Mouse (Mus musculus): Measurements from ENCODE around the gene Kcnh6. TPM values are rescaled to one million over a fixed set of nuclear protein-coding genes. Genes with fewer than 3 reads are reported as not detected.

Kcnh6 gene
- under 1 TPM in 1 of 3 experiments, not detected in 2; 0.16 TPM for polyA plus RNA-seq (2017; shearing (Covaris generic))

DNA sequence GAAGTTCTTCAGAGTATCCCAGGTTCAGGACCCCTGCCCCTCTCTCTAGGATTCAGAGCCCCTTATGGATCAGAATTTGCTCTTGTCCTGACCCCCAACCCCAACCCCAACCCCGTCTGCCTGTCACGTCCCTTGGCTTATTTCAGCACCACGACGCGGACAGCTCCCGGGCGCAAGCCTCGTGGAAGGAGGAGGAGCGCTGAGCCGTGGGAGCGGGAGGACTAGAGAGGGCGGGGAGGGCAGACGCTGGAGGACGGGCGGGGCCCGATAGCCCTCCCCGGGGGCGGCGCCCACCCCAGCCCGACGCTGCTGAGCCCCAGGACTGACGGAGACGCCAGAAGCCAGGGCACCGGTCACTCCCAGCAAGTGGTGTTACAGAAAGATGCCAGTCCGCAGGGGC lies at the start of gene Kcnh6:
Gene Kcnh6, plus strand, starts transcription at position 304 of the 400 bp plus-strand sequence.
- no peak for ATAC-seq

DNA sequence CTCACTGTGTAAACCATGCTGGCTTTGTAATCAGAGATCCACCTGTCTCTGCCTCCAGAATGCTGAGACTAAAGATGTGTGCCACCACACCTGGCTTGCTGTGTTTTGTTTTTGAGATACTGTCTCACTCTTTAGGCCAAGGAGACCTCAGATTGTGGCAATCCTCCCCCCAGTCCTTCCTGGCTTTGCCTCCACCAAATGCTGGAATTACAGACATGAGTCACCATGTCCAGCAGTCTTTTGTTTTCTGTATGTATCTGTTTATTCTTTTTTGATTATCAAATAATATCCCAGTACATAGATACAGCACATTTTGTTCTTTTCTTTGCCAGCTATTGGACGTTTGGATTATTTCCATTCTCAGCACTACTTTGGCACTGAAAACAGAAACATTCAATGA lies 49.4 kb upstream of the Kcnh6 start:
- no peak for ATAC-seq

DNA sequence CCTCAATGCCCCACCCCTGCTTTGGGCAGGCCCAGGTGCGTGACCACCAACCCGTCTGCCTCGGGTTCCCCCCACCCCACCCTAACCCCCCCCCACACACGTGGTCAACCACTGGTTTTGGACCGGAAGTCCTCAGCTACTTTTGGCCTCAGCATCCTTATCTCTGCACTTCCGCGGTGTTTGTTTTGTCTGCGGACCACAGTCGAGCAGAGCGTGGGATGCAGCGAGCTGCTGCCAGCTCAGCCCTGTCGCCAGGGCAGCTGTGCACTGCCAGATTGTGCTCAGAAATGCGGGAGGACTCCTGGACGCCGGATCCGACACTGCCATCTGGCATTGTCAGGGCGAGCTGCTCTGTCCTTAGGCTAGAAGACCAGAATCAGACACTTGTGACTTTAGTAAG lies 48.6 kb upstream of the Kcnh6 start:
- ATAC-seq: no peak

DNA sequence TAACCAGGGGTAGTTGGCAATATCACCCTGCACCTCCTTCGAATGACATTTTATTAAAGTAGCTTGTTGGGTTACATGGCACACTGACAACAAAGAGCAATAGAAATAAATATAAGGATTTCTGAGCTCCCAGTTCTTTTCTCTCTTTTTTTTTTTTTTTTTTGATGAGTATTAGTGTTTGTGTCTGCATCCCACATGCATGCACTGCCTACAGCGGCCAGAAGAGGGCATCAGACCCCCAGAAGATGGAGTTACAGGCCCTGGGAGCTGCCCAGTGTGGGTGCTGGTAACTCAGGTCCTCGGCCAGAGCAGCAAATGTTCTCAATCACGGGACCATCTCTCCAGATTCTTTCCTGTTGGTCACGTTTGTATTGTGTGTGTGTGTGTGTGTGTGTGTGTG lies 43.2 kb upstream of the Kcnh6 start:
- ATAC-seq: no peak

DNA sequence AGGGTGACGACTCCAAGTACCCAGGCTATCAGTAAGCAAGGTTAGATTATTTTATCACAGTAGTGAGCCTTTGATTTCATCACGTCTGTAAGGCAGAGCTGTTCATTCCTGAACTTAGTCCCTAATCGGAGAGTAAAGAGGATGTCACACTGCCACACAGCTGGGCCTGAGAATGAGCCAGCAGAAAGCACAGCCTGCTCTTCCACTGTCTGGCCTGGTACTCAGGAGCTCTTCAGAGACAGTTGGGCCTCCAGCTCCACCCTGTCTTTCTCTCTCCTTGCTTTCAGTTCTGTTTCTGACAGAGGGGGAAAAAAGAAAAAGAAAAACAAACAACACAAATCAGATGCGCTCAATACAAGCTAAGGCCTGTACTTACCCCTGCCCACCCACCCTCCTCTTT lies 41.6 kb upstream of the Kcnh6 start:
- ATAC-seq: no peak

DNA sequence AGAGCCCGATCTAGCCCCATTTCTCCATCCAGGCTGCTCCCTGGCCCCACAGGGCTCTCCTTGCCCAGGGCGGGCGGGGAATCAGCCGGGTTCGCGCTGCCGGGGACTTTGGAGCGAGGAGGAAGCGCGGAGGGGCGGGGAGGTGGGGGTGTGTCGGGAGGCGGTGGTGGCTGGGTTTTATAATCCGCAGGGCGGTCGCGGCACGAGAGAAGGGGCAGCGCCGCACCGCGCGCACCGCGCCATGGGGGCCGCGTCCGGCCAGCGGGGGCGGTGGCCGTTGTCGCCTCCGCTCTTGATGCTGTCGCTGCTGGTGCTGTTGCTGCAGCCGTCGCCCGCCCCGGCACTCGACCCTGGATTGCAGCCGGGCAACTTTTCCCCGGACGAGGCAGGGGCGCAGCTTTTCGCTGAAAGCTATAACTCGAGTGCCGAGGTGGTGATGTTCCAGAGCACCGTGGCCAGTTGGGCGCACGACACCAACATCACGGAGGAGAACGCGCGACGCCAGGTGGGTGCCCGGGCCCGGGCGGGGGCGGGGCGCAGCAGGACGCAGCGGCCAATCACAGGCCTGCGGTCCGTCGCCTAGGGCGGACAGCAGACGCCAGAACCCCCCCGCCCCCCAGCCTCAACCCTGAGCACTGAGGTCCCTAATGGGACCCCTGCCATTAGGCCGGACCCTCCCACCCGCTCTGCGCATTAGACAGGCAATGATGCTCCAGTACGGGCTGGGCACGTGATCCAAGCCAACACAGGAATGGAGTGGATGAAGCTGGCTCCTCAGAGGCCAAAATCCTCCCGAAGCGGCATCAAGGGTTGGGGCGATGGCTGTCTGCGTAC lies 40.0 kb upstream of the Kcnh6 start, which contains the start of gene Ace:
Gene Ace, plus strand, starts transcription at position 205 of the 834 bp plus-strand sequence.
- no peak for ATAC-seq

DNA sequence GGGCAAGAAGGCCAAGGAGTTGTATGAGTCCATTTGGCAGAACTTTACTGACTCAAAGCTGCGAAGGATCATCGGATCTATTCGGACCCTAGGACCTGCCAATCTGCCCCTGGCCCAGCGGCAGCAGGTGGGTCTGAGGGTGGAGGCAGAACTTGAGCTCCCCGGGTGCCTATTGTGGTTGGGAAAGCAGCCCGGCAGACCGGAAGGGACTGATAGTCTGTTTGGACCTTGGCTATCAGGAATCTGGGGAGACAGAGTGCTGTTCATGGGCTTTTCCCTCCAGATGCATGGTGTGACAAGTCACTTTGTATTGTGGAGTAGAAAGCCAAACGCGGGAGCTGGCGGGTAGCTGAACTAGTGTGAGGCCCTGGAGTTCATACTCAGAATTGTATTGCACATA lies 39.0 kb upstream of the Kcnh6 start:
- ATAC-seq: no peak

DNA sequence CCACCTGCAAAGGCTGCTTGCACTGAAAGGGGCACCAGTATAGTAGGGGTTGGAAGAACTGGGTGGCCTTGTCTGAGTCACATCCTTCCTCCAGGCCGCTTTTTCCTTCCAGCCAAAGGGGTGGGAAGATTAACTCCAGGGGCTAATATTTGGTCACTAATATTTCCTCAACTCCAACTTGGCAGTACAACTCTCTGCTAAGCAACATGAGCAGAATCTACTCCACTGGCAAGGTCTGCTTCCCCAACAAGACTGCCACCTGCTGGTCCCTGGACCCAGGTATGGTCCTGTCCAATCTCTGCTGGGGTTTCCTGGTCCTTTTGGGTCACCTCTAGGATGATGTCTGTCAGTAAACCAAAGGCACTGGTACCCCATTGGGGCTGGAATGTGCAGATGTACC lies 38.4 kb upstream of the Kcnh6 start:
- no peak for ATAC-seq

DNA sequence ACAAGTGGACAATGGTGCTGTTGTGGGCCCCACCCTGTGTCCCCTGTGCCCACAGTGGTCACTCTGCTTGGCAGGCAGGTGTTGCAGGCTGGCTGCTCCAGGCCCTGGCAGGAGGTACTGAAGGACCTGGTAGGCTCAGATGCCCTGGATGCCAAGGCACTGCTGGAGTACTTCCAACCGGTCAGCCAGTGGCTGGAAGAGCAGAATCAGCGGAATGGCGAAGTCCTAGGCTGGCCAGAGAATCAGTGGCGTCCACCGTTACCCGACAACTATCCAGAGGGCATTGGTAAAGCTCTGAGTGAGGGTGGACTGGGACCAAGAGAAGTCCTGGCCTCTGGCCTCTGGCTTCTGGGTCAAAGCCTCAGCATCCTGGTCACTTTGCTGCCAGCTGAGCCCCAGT lies 33.3 kb upstream of the Kcnh6 start:
- ATAC-seq: no peak

DNA sequence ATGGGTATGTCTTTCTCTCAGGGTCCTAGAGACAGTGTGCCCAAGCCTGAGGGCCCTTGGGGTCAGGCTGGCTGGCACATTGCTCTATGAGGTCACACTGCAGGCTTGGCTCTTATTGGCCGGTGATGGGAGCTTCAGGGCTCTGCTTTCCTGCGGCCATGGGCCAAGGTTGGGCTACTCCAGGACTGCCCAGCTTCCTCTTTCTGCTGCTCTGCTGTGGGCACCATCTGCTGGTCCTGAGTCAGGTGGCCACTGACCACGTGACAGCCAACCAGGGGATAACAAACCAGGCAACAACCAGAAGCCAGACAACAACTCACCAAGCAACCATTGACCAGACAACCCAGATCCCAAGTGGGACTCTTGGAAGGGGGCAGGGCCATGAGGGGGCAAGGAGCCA lies 32.9 kb upstream of the Kcnh6 start:
- ATAC-seq: no peak

DNA sequence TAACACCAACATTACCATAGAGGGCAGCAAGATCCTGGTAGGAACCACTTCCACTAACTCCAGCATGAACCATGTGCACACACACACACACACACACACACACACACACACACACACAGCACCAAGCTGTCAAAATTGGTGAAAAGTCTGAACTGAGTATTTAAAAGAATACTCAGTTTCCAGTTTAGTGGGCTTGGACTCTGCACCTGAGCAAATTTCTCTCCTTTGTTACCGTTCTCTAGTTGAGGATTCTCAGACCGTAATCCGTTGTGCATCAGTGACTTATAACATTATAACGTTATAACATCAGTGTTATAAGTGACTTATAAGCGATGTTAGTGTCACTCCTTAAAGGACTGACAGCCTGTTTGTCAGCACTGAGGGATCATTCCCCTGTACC lies 32.3 kb upstream of the Kcnh6 start:
- ATAC-seq: no peak

DNA sequence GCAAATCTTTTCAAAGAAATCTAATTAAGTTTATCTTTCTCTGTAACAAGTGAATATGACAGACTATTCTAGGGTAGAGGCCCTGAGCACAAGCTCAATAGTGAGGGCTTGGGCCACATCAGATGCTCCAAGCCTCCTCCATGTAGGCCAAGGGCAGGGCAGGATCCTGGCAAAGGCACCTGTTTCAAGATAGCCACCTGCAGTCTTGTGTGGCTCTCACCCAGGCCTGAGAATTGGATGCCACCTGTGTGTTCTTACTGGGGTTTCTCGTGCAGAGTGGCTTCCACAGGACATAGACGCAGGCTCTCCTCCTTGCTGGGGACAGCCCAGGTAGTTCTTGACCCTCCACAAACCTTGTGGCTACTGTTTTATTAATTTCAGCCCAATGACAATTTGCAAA lies 29.7 kb upstream of the Kcnh6 start:
- no peak for ATAC-seq

DNA sequence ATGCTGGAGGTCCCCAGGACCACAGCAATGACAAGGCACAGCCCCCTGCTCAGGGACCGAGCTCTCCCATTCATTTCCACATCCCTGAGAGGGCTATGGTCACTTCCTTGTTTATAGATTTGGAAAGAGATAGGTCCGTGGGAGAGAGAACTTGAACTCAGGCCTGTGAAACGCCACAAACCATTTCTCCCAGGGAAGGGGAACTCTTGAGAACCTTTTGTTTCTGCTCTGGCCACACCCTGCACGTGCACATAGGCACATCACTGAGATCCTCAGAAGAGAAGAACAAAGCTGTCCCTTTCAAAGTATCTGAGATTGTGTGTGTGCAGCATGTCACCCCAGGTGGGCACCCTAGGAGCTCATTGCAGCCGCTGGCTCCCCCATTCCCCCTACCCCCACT lies 29.3 kb upstream of the Kcnh6 start:
- no peak for ATAC-seq

DNA sequence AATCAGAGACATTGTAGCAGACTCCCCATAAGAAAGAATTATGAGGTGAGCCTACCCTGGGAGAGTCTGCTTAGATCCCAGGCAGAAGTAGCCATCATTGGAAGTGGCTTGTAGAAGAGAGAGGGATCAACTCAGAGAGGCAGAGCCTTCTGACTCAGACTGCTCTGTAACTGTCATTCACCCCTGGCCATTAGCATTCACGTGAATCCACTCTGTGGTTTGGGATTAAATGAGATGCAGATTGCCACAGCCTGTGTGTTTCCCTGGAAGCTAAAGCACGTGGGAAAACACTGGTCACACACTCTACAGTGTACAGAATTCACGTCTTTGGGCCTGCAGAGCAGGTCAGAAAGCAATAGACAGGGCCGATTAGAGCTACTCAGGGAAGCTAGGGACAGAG lies 23.5 kb upstream of the Kcnh6 start:
- no peak for ATAC-seq

DNA sequence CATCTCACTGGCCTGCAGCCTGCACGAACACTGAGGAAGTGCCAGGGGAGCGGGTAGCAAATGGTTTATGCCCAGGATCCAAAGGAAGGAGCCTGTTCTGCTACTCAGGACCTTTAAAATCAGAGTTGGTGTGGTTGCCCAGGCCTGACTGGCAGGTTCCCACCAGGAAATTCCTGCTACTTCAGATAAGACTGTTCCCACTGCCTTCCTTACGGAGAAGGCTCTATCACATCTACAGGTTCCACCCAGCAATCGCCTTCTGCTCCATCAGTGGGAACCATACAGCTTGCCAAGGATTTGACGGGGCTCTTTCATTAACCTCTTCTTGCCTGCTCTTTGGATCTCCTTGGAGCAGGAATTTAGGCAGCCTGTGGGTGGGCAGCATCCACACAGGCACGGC lies 20.5 kb upstream of the Kcnh6 start:
- ATAC-seq: no peak

DNA sequence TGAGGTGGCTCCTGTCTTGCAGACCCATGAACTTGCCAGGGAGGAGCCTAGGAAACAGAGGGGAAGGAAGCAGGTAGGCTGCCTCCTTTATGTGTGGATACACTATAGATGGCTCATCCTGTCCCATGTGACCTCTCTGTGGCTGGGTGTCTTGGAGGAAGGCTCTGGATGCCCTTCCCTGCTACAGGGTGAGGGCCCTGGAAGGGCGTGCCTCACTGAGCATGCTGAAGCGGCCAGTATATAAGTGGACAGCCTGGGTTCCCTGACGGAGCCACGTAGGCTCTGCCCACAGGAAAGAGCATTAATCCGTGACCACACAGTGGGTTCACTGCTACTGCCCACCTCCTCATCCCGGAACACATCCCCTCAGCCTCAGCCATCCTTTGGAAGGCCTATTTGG lies 18.5 kb upstream of the Kcnh6 start:
- no peak for ATAC-seq

DNA sequence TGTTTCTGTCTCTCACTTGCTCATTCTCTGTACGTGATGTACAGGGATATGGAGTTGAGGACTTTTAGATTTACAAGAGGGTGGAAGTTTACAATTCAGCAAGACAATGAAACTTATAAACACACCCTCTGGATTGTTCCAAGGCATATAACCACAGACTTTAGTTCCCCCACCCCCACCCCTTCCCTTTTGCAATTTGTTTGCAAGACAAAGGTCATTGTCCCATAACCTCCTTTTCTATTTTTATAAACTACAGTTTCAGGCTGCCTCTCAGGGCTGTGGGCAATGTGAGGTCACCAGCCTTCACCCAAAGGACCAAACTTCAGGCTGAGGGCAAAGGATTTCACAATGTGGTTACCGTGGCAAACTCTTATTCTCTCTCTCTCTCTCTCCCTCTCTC lies 17.7 kb upstream of the Kcnh6 start:
- ATAC-seq: no peak

DNA sequence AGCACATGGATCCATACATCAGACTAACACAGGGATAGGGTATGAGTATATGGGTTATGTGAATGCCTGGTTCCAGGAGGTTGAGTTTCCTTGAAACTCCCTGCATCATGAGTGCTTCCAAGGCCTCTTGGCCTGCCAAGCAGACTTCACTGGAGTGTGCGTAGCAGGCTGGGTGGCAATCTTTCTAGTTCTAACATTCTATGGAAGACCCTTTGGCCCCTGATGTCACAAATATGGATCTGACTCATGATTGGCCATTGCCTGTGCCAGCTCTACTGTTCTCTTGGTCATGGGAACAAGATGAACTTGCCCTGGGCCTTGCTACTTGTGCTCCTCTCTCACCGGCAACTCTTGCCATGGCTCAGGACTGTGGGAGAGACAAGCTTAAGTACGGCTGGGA lies 13.5 kb upstream of the Kcnh6 start, which contains the start of gene Ace3:
Gene Ace3, plus strand, starts transcription at position 301 of the 400 bp plus-strand sequence.
- ATAC-seq: no peak

DNA sequence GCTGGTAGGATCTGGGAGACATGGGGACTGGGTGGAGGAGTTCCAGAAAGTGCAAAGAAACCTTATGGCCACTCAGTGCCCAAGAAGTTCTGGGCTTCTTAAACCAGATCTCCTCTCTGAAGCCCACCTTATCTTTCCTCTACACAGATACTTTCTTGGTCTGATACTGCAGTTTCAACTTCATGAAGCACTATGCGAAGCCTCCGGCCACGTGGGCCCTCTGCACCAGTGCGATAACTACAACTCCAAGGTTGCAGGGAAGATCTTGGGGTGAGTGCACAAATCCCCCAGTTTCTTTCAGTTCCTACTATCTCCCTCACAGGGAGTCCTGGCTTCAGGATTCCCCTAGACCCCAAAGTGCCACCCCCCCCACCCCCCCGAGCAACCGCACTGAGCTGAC lies 7.9 kb upstream of the Kcnh6 start:
- no peak for ATAC-seq

DNA sequence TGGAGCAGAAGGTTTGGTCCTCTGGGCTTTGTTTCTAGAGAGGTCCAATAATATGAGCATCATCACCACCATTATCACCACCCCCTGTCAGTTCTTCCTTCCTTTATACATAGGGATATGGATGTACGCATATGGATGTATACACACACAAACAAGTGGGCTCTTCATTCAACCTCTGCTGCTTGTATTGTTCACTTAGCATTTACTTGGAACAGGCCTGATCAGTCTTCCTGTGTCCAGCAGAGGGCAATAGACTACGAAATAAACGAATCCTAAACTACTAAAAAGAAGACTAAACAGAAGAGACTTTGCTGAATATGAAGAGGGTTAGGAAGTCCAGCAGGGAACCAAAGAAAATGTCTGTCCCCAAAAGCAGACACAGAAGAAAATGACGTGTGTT lies 6.2 kb upstream of the Kcnh6 start:
- ATAC-seq: peak; percentile 52

DNA sequence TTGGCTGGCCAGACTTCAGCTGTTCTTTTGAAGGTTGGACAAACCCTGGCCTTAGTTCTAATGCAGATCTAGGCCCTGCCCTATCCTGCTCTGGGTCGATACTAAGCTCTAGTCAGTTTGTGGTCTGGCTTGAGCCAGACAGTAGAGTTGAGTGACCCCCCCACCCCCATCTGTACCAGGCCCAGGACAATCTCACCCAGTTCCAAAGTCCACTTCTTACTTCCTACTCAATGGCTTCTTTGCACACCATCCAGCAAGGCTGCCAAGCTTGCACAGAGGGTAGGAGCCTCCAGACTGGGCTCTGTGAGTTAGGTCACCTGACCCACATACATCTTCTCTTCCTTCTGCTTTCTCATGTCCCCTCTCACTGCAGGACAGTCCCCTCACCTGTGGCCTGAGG lies 3.3 kb upstream of the Kcnh6 start:
- ATAC-seq: no peak

DNA sequence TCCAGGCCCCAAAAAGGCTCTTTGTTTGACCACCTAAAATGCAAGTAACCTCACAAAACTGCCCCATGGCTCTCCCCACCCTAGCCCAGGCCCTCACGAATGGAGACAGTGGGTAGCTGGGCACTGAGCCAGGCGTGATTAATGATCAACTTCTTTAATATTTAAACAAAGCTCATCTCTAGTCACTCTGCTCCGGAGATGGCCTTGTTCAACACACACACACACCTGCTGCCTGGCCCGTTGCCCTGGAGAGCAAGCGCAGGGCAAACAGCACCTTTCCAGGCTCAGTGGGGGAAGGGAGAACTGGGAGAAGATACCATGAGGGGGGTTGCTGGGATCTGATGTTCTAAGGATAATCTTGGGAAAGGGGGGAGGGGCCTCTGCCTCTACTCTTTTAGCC lies 2.0 kb upstream of the Kcnh6 start:
- ATAC-seq: no peak

DNA sequence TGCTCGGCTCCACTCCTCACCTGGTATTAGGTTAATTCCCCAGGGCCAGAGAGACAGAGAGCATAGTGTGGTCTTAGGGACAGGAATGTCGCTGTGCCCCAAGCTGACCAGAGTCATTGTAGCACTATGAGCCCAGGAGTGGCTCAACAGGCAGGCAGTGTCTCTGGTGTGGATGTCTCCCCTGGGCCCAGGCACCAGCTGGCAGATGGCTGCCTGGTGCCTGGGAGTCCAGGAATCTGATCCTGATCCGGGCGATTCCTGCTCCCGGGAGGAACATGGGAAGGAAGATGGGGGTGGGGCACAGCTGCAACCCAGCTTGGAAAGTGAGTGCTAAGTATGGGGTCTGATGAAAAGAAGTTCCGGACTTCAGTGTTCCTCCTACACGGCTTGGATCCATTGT lies 4.8 kb downstream of the Kcnh6 start:
- no peak for ATAC-seq

DNA sequence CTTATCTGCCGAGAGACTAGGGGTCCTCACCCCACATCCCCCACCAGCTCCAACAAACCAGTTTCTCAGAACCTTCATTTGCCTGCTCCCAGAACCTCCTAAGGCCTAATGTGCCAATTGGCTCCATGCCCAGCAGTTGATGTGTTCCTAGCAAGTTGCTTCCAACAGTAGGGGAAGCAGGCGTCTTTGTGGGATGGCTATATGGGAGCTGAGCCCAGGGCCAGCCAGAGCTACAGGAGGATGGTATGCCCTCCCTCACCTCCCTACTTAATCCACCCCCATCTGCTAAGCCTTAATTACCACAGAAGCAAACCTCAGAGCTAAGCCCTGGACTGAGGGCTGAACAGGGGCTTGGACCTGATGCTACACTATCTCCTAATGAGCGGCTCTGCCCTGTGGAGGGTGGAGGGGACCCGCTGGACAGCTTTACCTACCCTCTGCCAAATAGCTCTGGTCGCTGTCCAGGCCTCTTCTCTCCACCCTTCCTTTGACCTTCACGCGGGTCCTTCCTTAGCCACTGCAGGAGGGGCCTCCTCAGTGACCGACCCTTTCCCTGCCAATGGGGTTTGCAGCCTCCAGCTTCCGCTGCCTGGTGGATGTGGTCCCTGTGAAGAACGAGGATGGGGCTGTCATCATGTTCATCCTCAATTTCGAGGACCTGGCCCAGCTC lies 5.8 kb downstream of the Kcnh6 start:
- no peak for ATAC-seq

All from inflammation-experienced regulatory T-cells, adult 6 months (primary cell).